Mouse (Mus musculus) heart, embryonic 14.5 days (tissue): ENCODE data around the gene Igf2bp3. TPM values are rescaled to one million over a fixed set of nuclear protein-coding genes. Genes with fewer than 3 reads are reported as not detected.

Source experiments
- ATAC-seq: fragments of 200-750 bp; cut with Nextera tagmentation; 2 replicates; pipeline ENCODE4 v1.8.0; 2017; ENCODE audit warnings: low read depth, moderate TSS enrichment; ENCODE audit not compliant: insufficient number of reproducible peaks, insufficient read depth, low FRiP score
- H3K27ac ChIP-seq, 2 experiments: fragments of 200-500 bp in 1 of 2; fragments of 300-500 bp in 1 of 2; sonication (generic) in 1 of 2; replicated peaks in 1 of 2; 2 replicates each; pipeline ENCODE4 v1.5.1; 2012 to 2014; ENCODE audit warnings: low read depth in 2 of 2, low read length in 2 of 2, control low read depth in 1 of 2, mild to moderate bottlenecking in 1 of 2, mixed read lengths in 1 of 2; ENCODE audit not compliant: control insufficient read depth in 1 of 2, insufficient read depth in 1 of 2
- H3K27me3 ChIP-seq: fragments of 300-500 bp; sonication (generic); 2 replicates; pipeline ENCODE4 v1.6.1; 2014; ENCODE audit warnings: mild to moderate bottlenecking, low read length, control low read depth; ENCODE audit not compliant: control insufficient read depth, insufficient read depth
- H3K36me3 ChIP-seq: fragments of 300-500 bp; sonication (generic); 2 replicates; pipeline ENCODE4 v1.6.1; 2014; ENCODE audit warnings: mild to moderate bottlenecking, control low read depth, low read length, mixed read lengths; ENCODE audit not compliant: control insufficient read depth, insufficient read depth
- H3K4me1 ChIP-seq, 2 experiments: fragments of 200-500 bp in 1 of 2; fragments of 300-500 bp in 1 of 2; sonication (generic) in 1 of 2; 2 replicates each; pipeline ENCODE4 v1.6.1; 2012 to 2014; ENCODE audit warnings: low read length in 2 of 2, control low read depth in 1 of 2, mixed read lengths in 1 of 2; ENCODE audit not compliant: control insufficient read depth in 2 of 2, insufficient read depth in 2 of 2
- H3K4me2 ChIP-seq: fragments of 300-500 bp; sonication (generic); 2 replicates; pipeline ENCODE4 v1.6.1; 2014; ENCODE audit warnings: mild to moderate bottlenecking, low read length
- H3K4me3 ChIP-seq, 2 experiments: fragments of 200-500 bp in 1 of 2; fragments of 300-500 bp in 1 of 2; sonication (generic) in 1 of 2; 2 replicates each; pipeline ENCODE4 v1.5.1; 2012 to 2014; ENCODE audit warnings: low read length in 2 of 2, mild to moderate bottlenecking in 2 of 2, control low read depth in 1 of 2, low read depth in 1 of 2, moderate library complexity in 1 of 2; ENCODE audit not compliant: control insufficient read depth in 1 of 2, insufficient read depth in 1 of 2
- H3K9ac ChIP-seq: fragments of 300-500 bp; sonication (generic); 2 replicates; pipeline ENCODE4 v1.6.1; 2014; ENCODE audit warnings: mild to moderate bottlenecking, low read length
- H3K9me3 ChIP-seq: fragments of 300-500 bp; sonication (generic); 2 replicates; pipeline ENCODE4 v1.6.1; 2016; ENCODE audit warnings: low read length, control low read depth; ENCODE audit not compliant: control insufficient read depth
- WGBS: fragments of 180-500 bp; shearing (Covaris S2); extraction: QIAGEN DNeasy Blood & Tissue Kit; methylation state at CpG from one replicate; pipeline ENCODE4 v1.1.7; 2014; 5-methylcytosine and 5-hydroxymethylcytosine counted together
- polyA plus RNA-seq: library from polyadenylated mRNA; unstranded; fragments of >200 nt; fragmentation: Nextera tagmentation; extraction: Ambion mirVana; gene quantifications from 2 replicates; pipeline ENCODE4 v1.2.1, GENCODE M21; 2014

Gene Igf2bp3
- polyA plus RNA-seq, 1 experiment from 2014 or later, result 44.2 TPM

GRCm38 (mm10) chr6:49168648-49169047 lies 46.1 kb downstream of the Igf2bp3 start:
- no peak overlapping the region for H3K27ac ChIP-seq
- no peaks in the 10 kb centered on the region for H3K36me3 ChIP-seq
- H3K4me3 ChIP-seq, result no peak overlapping the region
- no peak overlapping the region for H3K4me2 ChIP-seq
- H3K9me3 ChIP-seq, result no peaks in the 10 kb centered on the region
- WGBS, result 77% methylated on average over 3 of the region's 3 CpGs
- no peaks in the 10 kb centered on the region for H3K27me3 ChIP-seq
- no peak overlapping the region for H3K9ac ChIP-seq
- ATAC-seq, result no peak
- peaks cover 7 to 23% of the 10 kb centered on the region in 2 experiments for H3K4me1 ChIP-seq

DNA sequence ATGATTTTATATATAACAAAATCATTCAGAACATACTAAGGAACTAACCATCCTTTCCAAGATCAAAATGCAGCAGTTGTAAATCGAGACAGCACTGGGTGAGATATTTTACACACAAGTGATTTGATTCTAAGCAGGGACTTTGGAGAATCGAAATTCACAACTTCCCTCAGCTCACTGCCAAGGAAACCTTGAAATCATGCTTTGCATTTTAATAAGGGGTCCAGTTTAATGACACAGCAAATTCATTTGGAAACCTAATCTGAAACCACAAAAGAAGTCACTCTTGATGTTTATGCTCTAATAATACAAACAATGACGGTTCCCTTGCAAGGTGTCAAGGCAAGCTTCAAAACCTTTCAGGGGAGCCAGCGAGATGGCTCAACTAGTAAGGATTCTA lies 47.4 kb downstream of the Igf2bp3 start:
- Histone ChIP-seq H3K36me3 (no peaks in the 10 kb centered on the region), H3K27ac (no peak overlapping the region), H3K9me3 (no peaks in the 10 kb centered on the region), H3K4me3 (no peak overlapping the region), H3K4me2 (no peak overlapping the region), H3K27me3 (no peaks in the 10 kb centered on the region), H3K9ac (no peak overlapping the region), H3K4me1 (peaks cover 4 to 18% of the 10 kb centered on the region in 2 experiments)
- 81% methylated on average over 4 of the region's 4 CpGs for WGBS
- ATAC-seq, result no peak

DNA sequence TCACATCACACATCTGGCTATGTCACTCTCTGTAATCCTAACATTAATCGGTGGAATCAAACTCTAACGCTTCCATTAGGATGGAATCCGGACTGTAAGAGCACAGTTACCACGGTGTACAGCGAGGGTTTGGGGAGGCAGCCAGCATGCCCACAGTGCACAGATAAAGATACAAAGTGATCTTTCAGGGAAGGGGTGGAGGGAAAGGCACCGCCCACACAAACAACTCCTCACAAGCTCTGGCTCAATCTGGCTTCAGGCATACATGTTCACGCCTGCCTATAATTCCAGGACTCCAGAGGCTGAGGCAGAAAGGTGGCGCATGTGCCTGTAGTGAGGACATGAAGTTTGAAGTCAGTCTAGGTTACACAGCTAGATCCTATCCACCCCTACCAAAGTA lies 48.4 kb downstream of the Igf2bp3 start:
- Histone ChIP-seq H3K27me3 (no peaks in the 10 kb centered on the region), H3K27ac (no peak overlapping the region), H3K4me3 (no peak overlapping the region), H3K4me2 (no peak overlapping the region), H3K36me3 (no peaks in the 10 kb centered on the region), H3K9ac (no peak overlapping the region), H3K9me3 (no peaks in the 10 kb centered on the region), H3K4me1 (peaks cover 4 to 17% of the 10 kb centered on the region in 2 experiments)
- ATAC-seq, result no peak
- 65% methylated on average over 8 of the region's 8 CpGs for WGBS

GRCm38 (mm10) chr6:49165855-49166254 lies 48.9 kb downstream of the Igf2bp3 start:
- no peak overlapping the region for H3K9ac ChIP-seq
- H3K36me3 ChIP-seq, result no peaks in the 10 kb centered on the region
- 93% methylated on average over 6 of the region's 6 CpGs for WGBS
- H3K4me3 ChIP-seq, result no peak overlapping the region
- H3K9me3 ChIP-seq, result no peaks in the 10 kb centered on the region
- H3K27me3 ChIP-seq, result no peaks in the 10 kb centered on the region
- no peak overlapping the region for H3K27ac ChIP-seq
- H3K4me2 ChIP-seq, result no peak overlapping the region
- ATAC-seq, result no peak
- H3K4me1 ChIP-seq, result peaks cover 4 to 15% of the 10 kb centered on the region in 2 experiments

DNA sequence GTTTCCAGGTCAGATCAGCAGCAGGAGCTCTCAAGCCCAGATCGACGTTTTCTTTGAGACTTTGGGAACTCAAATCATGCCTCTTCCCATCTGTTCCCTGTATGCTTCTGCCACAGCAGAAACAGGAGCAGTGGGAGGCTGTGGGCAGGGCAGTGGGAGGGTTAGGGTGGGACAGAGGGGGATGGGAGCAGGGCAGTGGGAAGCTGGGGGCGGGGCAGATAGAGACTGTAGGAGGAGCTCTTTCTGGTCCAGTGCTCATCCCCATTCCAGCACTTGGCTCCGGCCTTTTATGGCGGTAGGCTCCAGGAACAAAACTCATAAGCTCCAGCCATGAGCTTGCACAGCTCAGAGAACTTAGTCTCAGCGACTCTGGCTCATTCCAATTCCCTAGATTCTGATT lies 49.7 kb downstream of the Igf2bp3 start:
- ATAC-seq, result no peak
- Histone ChIP-seq H3K4me1 (peaks cover 4 to 15% of the 10 kb centered on the region in 2 experiments), H3K36me3 (no peaks in the 10 kb centered on the region), H3K4me3 (no peak overlapping the region), H3K9me3 (no peaks in the 10 kb centered on the region), H3K27me3 (no peaks in the 10 kb centered on the region), H3K27ac (no peak overlapping the region), H3K4me2 (no peak overlapping the region), H3K9ac (no peak overlapping the region)
- 61% methylated on average over 6 of the region's 6 CpGs for WGBS

- Histone ChIP-seq H3K36me3 (no peaks in the 10 kb centered on the region), H3K4me2 (no peak overlapping the region), H3K9me3 (no peaks in the 10 kb centered on the region), H3K9ac (no peak overlapping the region), H3K4me1 (peaks cover 4 to 15% of the 10 kb centered on the region in 2 experiments), H3K27ac (no peak overlapping the region; a peak in 1 of 4 replicates), H3K27me3 (no peaks in the 10 kb centered on the region), H3K4me3 (no peak overlapping the region)
- 68% methylated on average over 11 of the region's 11 CpGs for whole genome bisulfite sequencing
- no peak for ATAC-seq
Observed at GRCm38 (mm10) chr6:49164701-49165100, 50.1 kb downstream of the Igf2bp3 start.

DNA sequence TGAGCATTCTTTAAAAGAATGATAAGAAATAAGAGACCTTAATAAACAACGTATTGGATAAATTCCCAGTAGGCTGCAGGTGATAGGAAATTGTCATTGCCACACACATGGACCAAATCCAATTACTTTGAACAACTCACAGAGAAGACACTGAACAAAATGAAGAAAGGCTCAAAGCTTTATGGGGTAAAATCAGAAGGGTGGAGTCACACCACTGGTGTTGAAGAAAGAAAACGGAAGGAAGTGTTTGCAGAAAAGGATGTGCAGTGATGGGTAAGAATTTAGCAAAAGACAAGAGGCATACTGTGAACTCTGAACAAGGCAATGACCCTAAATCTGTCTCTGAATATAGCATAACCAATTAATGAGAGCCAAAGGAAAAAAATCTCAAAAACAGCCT lies 54.8 kb downstream of the Igf2bp3 start:
- no peak for ATAC-seq
- Histone ChIP-seq H3K4me3 (no peak overlapping the region), H3K9ac (no peak overlapping the region), H3K27ac (no peak overlapping the region), H3K4me1 (peaks cover 9 to 36% of the 10 kb centered on the region in 2 experiments), H3K4me2 (no peak overlapping the region), H3K36me3 (no peaks in the 10 kb centered on the region), H3K9me3 (no peaks in the 10 kb centered on the region), H3K27me3 (no peaks in the 10 kb centered on the region)
- 63% methylated on average over 2 of the region's 2 CpGs for WGBS

DNA sequence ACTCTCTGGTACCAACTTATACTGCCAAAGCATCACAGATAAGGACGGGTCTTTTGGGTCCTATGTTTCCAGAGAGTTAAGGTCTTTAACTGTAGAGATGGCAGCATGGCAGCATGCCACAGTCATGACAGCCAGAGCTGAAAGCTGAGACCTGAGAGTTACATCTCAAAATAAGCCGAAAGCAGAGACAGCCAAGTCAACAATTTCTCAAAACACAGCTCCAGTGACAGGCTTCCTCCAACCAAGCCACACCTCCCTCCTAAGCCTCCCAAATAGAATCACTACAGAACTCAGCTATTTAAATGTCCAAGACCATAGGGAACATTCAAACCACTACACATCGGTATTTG lies 58.0 kb downstream of the Igf2bp3 start:
- Histone ChIP-seq H3K4me3 (no peak overlapping the region), H3K27me3 (no peaks in the 10 kb centered on the region), H3K27ac (no peak overlapping the region), H3K36me3 (no peaks in the 10 kb centered on the region), H3K4me2 (no peak overlapping the region), H3K4me1 (peaks cover 5 to 31% of the 10 kb centered on the region in 2 experiments; a peak in 3 of 4 replicates), H3K9ac (no peak overlapping the region), H3K9me3 (no peaks in the 10 kb centered on the region)
- 60% methylated on average over 3 of the region's 3 CpGs for whole genome bisulfite sequencing
- ATAC-seq, result no peak
